Mouse (Mus musculus): ENCODE results near the gene Gnb4.
A peak's percentile ranks its signal among the peaks of the same experiment; 100 is the strongest.

Gene Gnb4

GRCm38 (mm10) chr3:32616331-32617052, at the start of gene Gnb4:
Gene Gnb4, minus strand, starts transcription at chr3:32616585.
- DNase-seq (ENCODE audit: low spot score): peak; percentile 86

DNA sequence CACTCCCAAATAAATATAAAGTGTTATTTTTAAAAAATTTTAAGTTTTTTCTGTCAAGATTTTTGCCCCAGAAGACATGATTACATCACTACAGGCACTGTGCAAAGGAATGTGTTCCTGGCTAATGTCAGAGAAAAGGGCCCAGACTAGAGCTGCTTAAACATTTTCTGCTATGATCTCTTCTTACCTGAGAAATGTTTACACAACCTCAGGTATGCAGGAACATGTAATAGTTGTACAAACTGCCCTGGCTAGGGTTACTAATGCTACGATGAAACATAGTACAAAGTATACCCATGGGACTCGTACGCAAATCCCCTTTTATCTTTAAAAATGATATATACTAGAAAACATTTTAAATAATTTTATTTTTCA, 45.2 kb upstream of the Gnb4 start:
- DNase-seq (ENCODE audit: low spot score): no peak

DNA sequence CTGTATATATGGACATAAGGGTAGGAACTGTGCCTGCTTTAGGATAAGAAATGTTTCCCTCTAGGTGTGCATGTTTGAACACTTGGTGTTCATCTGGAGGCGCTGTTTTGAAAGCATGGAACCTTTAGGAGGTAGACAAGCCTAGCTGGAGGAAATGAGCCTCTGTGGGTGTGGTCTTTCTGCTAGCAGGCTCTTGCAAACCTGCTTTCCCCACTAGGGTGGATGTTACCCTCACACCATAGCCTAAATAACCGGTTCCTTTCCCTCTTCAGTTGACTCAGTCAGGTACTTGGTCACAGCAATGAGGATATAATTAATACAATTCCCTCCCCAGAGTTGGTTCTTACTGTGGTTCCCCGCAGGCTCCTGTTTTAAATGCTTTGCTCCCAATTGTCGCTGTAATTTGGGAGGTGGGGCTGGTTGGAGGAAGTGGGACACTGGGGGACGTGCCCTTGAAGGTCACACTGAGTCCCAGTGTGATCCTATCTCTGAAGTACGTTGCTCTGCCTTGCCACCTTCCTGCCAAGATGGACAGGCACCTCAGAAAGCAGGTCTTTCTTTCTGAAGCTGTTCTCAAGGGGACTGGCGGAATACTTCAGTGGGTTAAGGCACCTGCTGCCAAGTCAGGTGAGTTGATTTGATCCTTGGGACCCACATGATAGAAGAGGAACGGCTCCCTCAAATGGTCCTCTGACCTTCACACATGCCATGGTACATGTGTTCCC, 44.6 kb upstream of the Gnb4 start:
- no peak for DNase-seq (ENCODE audit: low spot score)

- no peak for DNase-seq (ENCODE audit: low spot score)
These were observed 43.9 kb upstream of the Gnb4 start for GRCm38 (mm10) chr3:32660276-32660675.

GRCm38 (mm10) chr3:32659506-32659905, 43.1 kb upstream of the Gnb4 start:
- DNase-seq (ENCODE audit: low spot score): no peak

DNA sequence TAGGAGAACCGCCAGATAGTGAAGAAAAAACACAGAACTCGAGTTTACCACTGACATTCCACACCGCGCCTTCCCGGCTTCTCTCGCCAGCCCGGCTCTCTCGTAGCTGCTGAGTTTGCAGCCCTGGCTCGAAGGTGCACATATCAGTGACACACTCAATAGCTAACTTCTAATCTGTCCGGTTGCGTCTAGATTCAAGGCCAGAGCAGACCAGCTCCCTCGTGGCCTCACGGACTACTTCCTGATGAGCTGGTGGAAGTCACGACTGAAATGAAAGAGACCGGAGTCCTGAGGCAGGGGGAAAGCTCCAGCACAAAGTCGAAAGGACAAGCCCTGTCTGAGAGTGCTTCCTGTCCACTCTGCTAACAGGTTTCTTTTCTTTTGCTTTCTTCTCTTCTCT, 42.4 kb upstream of the Gnb4 start:
- DNase-seq (ENCODE audit: low spot score): peak; percentile 78

DNA sequence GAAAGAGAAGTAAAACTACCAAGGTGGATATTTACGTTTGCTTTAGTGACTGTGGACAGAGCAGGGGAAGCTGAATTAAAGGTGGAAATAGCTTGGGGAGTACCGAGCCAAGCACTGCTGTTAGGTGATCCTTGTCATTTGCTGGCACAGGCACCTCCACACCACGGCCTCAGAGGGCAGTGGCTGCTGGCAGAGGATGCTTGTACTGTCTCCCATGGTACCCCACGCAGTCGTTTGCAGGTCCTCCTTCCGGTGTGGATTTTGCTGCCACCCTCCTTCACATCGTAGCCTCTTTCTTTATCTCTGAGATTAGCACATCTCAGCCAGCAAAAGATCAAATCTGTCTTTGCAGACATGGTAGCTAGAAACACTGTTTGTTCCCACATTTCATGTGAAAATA, 42.0 kb upstream of the Gnb4 start:
- DNase-seq (ENCODE audit: low spot score): no peak

DNA sequence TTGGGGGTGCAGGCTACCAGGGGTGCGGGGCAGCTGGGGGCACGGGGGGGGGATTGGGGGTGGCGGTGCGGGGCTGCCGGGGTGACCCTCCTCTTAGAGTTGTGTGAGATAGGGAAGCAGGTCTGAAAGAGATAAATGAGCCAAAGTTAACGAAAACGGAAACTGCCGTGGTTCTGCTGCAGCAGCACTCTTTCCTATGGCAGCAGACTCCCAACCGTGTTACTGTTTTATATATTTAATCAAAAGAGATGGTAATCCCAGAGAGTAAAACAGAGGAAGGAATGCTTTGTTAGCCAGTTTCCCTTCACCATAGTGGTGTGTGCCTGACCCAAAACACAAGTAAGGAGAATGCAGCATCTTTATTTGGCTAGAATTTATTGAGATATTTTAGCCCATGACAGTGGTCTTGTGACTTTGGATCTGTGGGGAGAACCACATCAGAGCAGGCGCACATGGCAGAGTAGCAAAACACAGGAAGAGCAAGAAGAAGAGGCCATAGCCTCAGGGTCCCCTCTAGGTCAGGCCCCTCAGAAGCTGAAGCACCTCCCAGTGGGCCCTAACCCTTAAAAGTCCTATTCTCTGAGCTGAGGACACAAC, 40.1 kb upstream of the Gnb4 start:
- DNase-seq (ENCODE audit: low spot score): no peak

- DNase-seq (ENCODE audit: low spot score): no peak
These were observed 39.6 kb upstream of the Gnb4 start for GRCm38 (mm10) chr3:32655994-32656393.

GRCm38 (mm10) chr3:32652739-32653138, 36.4 kb upstream of the Gnb4 start:
- DNase-seq (ENCODE audit: low spot score): no peak

GRCm38 (mm10) chr3:32649284-32649683, 32.9 kb upstream of the Gnb4 start:
- no peak for DNase-seq (ENCODE audit: low spot score)

DNA sequence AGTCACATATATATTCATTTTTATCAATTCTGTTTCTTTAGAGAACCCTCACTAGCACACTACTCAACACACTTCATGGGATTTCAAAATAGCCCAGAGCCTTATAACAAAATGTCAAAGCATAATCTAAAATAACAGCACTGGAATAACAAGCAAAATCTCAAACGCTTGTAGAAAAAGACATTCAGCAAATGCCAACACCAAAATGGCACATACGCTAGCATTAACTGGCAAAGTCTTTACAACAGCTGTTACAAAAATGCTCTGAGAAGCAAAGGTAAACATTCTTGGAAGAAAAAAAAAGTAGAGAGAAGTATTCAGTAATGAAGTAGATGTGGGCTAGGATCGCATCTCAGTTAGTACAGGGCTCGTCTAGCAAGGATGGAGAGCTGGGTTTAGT, 30.5 kb upstream of the Gnb4 start:
- DNase-seq (ENCODE audit: low spot score): no peak

DNA sequence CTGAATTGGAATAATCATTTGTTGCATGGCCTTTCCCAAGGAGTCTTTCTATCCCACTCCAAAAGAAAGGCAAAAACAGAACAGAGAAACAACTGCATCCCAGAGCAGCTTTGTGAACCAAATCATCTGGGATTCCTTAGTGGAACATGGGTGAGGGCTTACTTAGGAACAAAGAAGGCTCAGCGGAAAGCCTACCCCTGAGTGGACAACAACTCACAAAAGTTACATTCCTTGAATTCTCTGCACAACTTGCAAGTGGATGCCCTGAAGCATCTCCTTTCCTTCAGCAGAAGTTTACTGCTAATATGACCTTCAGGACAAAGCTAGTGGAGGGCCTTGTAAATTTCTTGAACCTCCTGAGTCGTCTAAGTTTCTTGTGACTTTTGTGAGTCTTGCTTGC, 28.4 kb upstream of the Gnb4 start:
- DNase-seq (ENCODE audit: low spot score): no peak

GRCm38 (mm10) chr3:32642116-32642515, 25.7 kb upstream of the Gnb4 start:
- no peak for DNase-seq (ENCODE audit: low spot score)

GRCm38 (mm10) chr3:32638240-32638639, 21.9 kb upstream of the Gnb4 start:
- DNase-seq (ENCODE audit: low spot score): no peak

DNA sequence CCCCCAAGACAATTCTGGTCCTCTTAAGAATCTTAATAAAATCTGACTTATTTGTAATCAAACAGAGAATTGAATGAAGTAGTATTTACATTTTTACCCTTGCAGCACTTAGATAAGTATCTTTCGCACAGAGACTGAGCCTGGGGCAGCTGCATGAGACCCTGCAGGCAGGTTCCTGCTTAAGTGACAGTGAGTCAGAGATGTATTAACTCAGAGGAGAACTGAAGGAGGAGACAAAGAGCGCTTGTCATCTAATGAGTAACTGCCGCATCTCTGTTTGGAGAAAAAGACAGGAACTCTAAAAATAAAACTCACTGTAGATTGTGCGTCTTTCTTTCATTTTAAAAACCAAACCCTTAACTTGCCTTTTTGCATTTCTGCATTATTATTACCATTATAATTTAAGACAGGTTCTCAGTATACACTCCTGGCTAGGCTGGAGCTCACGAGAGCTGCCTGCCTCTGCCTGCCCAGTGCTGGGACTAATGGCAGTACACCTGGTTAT, 16.4 kb upstream of the Gnb4 start:
- DNase-seq (ENCODE audit: low spot score): no peak

DNA sequence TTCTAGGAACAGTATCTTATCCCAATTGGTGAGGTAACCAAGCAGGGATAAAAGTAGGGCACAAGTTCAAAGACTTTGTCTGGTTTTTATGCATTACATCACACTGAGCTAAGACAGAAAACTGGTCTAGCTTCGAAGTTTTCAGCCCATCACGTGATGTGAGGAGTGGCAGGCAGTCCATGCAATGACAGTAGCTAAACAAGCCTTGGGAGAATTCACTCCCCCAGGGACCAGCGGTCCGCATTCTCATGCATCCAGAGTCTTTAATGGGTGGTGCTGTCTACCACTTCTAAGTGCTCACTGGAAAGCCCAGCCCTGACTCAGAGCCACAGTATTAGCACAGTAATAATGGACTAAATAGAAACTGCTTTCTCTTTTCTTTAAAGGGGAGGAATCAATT, 13.8 kb upstream of the Gnb4 start:
- DNase-seq (ENCODE audit: low spot score): no peak

GRCm38 (mm10) chr3:32628141-32628540, 11.8 kb upstream of the Gnb4 start:
- no peak for DNase-seq (ENCODE audit: low spot score)

GRCm38 (mm10) chr3:32622106-32622505, 5.7 kb upstream of the Gnb4 start:
- DNase-seq (ENCODE audit: low spot score): no peak

GRCm38 (mm10) chr3:32621658-32622057, 5.3 kb upstream of the Gnb4 start:
- no peak for DNase-seq (ENCODE audit: low spot score)

DNA sequence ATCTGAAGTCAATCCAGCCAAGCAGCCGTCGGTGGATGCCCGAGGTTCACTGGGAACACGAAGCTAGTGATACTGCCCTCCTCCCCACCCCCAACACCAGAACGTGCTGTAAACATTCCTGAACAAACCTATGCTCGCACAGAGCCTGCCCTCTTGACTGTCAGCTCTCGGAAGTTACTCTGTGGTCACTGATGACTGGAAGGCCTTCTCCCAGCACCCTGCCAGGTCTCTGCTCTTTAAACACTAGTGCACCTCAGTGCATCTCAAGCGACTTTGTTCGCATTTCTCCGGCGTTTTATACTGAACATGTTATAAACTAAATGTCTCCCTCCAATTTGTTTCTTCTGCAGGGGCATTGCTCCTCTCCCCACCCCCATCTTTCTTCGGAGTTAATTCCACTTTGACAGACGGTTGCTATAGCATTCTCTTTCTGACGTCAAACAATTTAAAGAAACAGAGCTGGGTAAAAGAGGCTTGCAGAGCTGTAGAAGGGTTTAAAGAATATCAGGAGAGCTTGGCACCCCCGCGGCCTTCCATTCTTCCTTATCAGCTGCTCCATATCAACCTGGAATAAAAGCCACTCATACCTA, 763 bp upstream of the Gnb4 start:
- DNase-seq (ENCODE audit: low spot score): no peak

DNA sequence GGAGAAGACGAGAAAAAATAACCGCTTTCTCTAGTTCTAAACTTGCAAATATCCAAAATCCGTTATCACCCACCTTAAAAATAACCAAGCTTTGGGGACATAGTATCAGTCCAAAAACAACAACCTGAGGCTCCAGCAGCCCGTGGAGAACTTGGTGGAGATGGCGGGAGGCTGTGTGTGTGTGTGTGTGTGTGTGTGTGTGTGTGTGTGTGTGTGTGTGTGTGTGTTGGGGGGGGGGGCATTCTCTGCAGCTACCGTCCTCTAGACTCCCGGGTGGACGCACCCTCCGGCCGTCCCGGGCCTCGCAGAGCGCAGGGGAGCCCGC, 417 bp downstream of the Gnb4 start:
- no peak for DNase-seq (ENCODE audit: low spot score)

DNA sequence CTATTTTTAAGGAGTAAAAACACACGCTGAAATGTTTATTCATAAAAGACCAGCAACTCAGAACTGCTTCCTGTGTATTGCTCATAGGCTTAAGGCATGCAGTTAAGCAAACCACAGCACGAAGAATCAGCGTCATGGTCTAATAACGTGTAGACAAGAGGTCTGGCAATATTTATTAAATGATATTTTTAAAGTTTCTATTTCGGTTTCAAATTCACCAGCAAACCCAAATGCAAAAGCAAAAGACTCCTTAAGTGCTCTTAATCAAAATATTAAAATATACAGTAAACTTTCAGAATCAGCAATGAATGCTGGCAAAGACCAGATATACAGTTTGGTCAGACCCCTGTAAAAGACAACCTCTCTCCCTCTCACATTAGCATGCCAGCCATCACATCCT, 1.0 kb downstream of the Gnb4 start:
- DNase-seq (ENCODE audit: low spot score): no peak

Data from yolk sac, embryonic 10.5 days (tissue).